Mouse (Mus musculus) midbrain, postnatal 0 days (tissue): ENCODE data around the gene Nup50. TPM values are rescaled to one million over a fixed set of nuclear protein-coding genes. Genes with fewer than 3 reads are reported as not detected.

Experiments
- ATAC-seq: fragments of 200-750 bp; cut with Nextera tagmentation; 2 replicates; pipeline ENCODE4 v1.8.0; 2017; ENCODE audit warnings: moderate number of reproducible peaks, mild to moderate bottlenecking, moderate TSS enrichment, moderate library complexity; ENCODE audit not compliant: low FRiP score
- DNase-seq: peaks from one replicate; pipeline ENCODE4 v3.0.0-alpha.2; 2015; ENCODE audit warnings: low spot score
- H3K27ac ChIP-seq: fragments of 300-500 bp; sonication (generic); 2 replicates; pipeline ENCODE4 v1.5.1; 2014; ENCODE audit warnings: low read depth, mild to moderate bottlenecking, low read length, mixed read lengths
- H3K27me3 ChIP-seq: fragments of 300-500 bp; sonication (generic); 2 replicates; pipeline ENCODE4 v1.6.1; 2014; ENCODE audit warnings: low read length, control low read depth, mixed read lengths; ENCODE audit not compliant: insufficient read depth
- H3K36me3 ChIP-seq: fragments of 300-500 bp; sonication (generic); 2 replicates; pipeline ENCODE4 v1.6.1; 2014; ENCODE audit warnings: low read length, control low read depth, mixed read lengths; ENCODE audit not compliant: insufficient read depth
- H3K4me1 ChIP-seq: fragments of 300-500 bp; sonication (generic); 2 replicates; pipeline ENCODE4 v1.6.1; 2014; ENCODE audit warnings: mild to moderate bottlenecking, control low read depth, antibody characterized with exemption, low read length, mixed read lengths; ENCODE audit not compliant: insufficient read depth
- H3K4me2 ChIP-seq: fragments of 300-500 bp; sonication (generic); 2 replicates; pipeline ENCODE4 v1.6.1; 2014; ENCODE audit warnings: low read depth, mild to moderate bottlenecking, low read length, mixed read lengths; ENCODE audit not compliant: poor library complexity, severe bottlenecking
- H3K4me3 ChIP-seq: fragments of 300-500 bp; sonication (generic); 2 replicates; pipeline ENCODE4 v1.5.1; 2014; ENCODE audit warnings: low read depth, mild to moderate bottlenecking, low read length, moderate library complexity
- H3K9ac ChIP-seq: fragments of 300-500 bp; sonication (generic); replicated peaks from 2 replicates; pipeline ENCODE4 v1.6.1; 2014; ENCODE audit warnings: mild to moderate bottlenecking, low read length, moderate library complexity, mixed read lengths; ENCODE audit not compliant: poor library complexity, severe bottlenecking
- H3K9me3 ChIP-seq: fragments of 300-500 bp; sonication (generic); 2 replicates; pipeline ENCODE4 v1.6.1; 2016; ENCODE audit warnings: low read length, control low read depth
- CTCF ChIP-seq: IDR thresholded peaks from 2 replicates; pipeline ENCODE4 v1.5.1; 2016; ENCODE audit warnings: antibody characterized with exemption, mild to moderate bottlenecking
- WGBS: fragments of 180-500 bp; shearing (Covaris S2); extraction: QIAGEN DNeasy Blood & Tissue Kit; methylation state at CpG from one replicate; pipeline ENCODE4 v1.1.7; 2014; 5-methylcytosine and 5-hydroxymethylcytosine counted together
- polyA plus RNA-seq: library from polyadenylated mRNA; unstranded; fragments of >200 nt; fragmentation: Nextera tagmentation; extraction: Ambion mirVana; gene quantifications from 2 replicates; pipeline ENCODE4 v1.2.1, GENCODE M21; 2015
- total RNA-seq: library from RNA; depleted of rRNA; stranded (reverse); fragments of >200 nt; gene quantifications from 2 replicates; pipeline ENCODE4 v1.2.3, GENCODE M21; 2014

The Nup50 gene
- total and polyA plus RNA-seq, 2 experiments from 2014 or later = 16.2 to 20.7 TPM

DNA sequence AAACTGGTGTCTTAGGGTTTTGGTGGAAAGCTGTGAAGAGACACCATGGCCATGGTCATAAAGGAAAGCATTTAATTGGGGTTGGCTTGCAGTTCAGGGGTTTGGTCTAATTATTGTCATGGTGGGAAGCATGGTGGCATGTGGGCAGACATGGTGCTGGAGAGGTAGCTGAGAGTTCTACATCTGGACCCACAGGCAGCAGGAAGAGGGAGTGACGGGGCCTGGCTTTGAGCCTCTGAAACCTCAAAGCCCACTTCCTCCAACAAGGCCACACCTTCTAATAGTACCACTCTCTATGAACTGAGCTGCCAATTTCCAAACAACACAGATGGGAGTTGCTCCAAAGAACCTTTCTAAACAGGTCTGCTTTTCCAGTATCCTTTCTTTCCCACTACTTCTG lies 26.5 kb upstream of the Nup50 start:
- Histone ChIP-seq H3K27me3 (peaks cover 1% of the 10 kb centered on the region), H3K4me1 (0 out of 2 replicates have a peak, but pooled peaks cover 5% of the 10 kb centered on the region), H3K9ac (no peak overlapping the region), H3K4me2 (no peak overlapping the region), H3K36me3 (no peaks in the 10 kb centered on the region), H3K27ac (no peak overlapping the region), H3K4me3 (no peak overlapping the region), H3K9me3 (no peaks in the 10 kb centered on the region)
- DNase-seq = no peak
- no peak for TF ChIP-seq CTCF
- 77% methylated on average over 1 of the region's 1 CpGs for WGBS
- no peak for ATAC-seq

DNA sequence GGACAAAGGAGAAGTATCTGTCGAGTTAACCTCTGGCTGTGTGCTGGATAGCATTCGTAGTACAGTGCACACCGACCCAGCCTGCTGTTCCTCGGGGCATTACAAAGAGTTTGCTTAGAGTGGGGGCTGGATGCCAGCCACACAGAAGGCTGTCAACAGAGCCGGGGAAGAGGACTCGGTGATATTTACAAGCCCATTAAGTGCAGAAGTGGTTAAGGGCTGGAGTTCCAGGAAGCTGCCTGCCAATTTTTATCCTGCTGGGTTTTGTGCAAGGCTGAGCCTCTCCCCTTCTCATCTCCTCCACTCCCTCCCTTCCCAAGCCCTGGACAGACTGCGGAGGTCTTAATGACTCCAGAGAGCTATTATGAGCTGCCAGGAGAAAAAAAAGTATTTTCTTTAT lies 25.1 kb upstream of the Nup50 start:
- no peak overlapping the region for H3K4me2 ChIP-seq
- H3K27ac ChIP-seq = no peak overlapping the region
- DNase-seq = peak; percentile 80
- 32% methylated on average over 7 of the region's 7 CpGs for WGBS
- 0 out of 2 replicates have a peak, but pooled peaks cover 5% of the 10 kb centered on the region for H3K4me1 ChIP-seq
- no peak for ATAC-seq
- 0 out of 2 replicates have a peak overlapping the region, but pooled peaks have one; percentile 24 for H3K9ac ChIP-seq
- peaks cover 5% of the 10 kb centered on the region for H3K27me3 ChIP-seq
- no peaks in the 10 kb centered on the region for H3K36me3 ChIP-seq
- no peak overlapping the region for H3K4me3 ChIP-seq
- TF ChIP-seq CTCF = no peak
- H3K9me3 ChIP-seq = no peaks in the 10 kb centered on the region

DNA sequence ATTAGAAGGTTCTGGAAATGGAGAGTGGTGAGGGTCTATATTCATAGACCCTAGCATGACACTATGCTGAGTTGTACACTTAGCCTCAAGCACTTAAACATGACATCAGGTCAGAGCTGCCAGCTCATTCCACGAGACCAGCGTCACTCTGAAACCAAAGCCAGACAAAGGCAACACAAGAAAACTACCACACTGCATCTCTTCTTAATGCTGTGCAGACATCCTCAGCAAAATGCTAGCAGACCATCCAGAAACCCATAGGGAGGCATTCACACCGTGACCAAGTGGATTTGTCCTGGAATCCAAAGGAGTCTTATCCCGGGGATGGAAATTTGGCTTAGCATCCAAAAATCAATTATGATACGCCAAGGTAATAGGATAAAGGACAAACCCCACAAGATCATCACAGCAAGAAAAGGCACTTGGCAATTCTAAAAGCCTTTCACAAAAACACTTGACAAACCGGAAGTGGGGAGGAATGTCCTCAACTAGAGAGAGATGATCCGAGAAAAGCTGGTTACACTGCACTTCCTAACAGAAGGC lies 19.3 kb upstream of the Nup50 start:
- 23% methylated on average over 7 of the region's 7 CpGs for WGBS
- H3K27me3 ChIP-seq = peaks cover 15% of the 10 kb centered on the region
- no peak overlapping the region for H3K9ac ChIP-seq
- DNase-seq = peak; percentile 42
- H3K4me1 ChIP-seq = no peaks in the 10 kb centered on the region
- no peak overlapping the region for H3K27ac ChIP-seq
- no peaks in the 10 kb centered on the region for H3K36me3 ChIP-seq
- no peak for ATAC-seq
- no peak for TF ChIP-seq CTCF
- H3K4me3 ChIP-seq = no peak overlapping the region
- H3K9me3 ChIP-seq = no peaks in the 10 kb centered on the region
- no peak overlapping the region for H3K4me2 ChIP-seq

DNA sequence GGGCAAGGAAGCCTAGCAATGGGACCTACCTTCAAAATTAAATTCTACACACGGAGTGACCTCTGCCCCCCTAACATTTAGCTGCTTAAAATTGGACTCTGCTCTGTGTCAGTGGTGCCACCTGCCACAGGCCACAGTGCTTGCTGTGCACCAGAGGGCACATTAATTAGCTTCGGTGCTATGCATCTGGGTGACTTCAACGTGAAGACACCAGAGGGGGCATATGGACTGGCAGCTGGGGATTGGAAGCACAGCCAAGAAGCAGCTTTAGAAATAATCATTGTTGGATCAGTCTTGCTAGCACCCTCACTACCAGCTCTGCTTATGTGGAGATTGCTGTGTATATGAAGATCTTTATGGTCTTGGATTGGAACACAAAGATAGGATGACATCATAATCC lies 10.0 kb upstream of the Nup50 start:
- Histone ChIP-seq H3K9ac (no peak overlapping the region), H3K4me1 (no peaks in the 10 kb centered on the region), H3K4me2 (no peak overlapping the region), H3K27ac (no peak overlapping the region), H3K9me3 (peaks cover 6% of the 10 kb centered on the region; the same call in 1 of the 2 replicates), H3K27me3 (no peaks in the 10 kb centered on the region), H3K4me3 (no peak overlapping the region), H3K36me3 (no peaks in the 10 kb centered on the region)
- TF ChIP-seq CTCF = no peak
- 83% methylated on average over 3 of the region's 3 CpGs for WGBS
- no peak for ATAC-seq
- peak; percentile 31 for DNase-seq

DNA sequence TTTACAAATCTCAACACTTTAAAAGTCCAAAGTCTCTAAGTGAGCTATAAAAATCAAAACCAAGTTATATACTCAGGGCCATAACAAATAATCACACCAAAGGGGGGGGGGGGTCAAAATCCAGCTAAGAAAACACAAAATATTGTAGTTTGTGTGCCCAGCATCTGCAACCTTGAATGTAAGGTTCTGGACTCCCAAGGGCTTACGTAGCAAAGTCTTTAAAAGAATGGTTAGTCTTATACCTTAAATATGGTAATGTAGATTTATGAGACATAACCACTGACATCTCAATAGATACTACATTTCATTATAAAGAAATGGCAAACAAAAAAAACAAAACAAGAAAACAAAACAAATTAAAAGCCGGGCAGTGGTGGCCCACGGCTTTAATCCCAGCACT lies 3.3 kb upstream of the Nup50 start, which contains the start of gene Gm29666:
TSS of gene Gm29666 (minus strand) at position 101 of the 400 bp plus-strand sequence.
- no peaks in the 10 kb centered on the region for H3K9me3 ChIP-seq
- H3K4me1 ChIP-seq = no peaks in the 10 kb centered on the region
- DNase-seq (no peak), ATAC-seq (no peak)
- H3K27me3 ChIP-seq = no peaks in the 10 kb centered on the region
- no peak within 1 kb of the TSS for H3K9ac ChIP-seq
- H3K27ac ChIP-seq = no peak within 1 kb of the TSS
- TF ChIP-seq CTCF = no peak
- H3K4me2 ChIP-seq = no peak within 1 kb of the TSS
- H3K36me3 ChIP-seq = no peaks in the 10 kb centered on the region
- 90% methylated on average over 3 of the region's 3 CpGs for WGBS
- H3K4me3 ChIP-seq = no peak within 1 kb of the TSS

DNA sequence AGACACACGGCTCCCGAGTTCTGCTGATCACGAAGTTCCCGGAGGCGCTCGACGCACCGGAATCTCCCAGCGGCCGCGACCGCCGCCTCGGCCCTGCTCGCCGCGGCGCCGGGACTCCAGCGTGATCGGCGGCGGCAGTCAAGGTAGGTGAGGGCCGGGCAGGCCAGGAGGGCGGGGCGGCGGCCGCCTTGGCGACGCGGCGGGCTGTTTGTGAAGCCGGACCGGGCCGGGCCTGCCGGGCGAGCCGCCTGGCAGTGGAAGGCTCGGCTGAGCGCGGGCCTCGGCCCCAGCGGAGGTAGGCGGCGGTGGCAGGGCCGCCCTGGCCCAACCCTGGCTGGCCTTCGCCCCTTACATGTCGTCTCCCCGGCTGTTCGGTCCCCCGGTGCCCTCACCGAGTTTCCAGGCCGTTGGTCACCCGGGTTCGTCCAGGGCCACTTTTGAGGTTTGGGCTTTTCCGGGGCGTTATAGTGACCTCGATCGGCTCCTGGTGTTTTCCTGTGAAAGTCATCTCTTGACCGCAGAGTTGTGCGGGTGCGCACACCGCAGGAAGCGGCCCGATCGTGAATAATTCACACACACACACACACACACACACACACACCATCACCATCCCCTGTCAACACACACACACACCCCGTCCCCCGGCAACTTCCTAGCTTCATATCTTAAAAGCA lies 434 bp downstream of the Nup50 start:
- Histone ChIP-seq H3K36me3 (peaks cover 11% of the 10 kb centered on the region; the same call in 1 of the 2 replicates), H3K4me3 (peak overlapping the region; percentile 98), H3K4me2 (peak overlapping the region; percentile 64), H3K27me3 (no peaks in the 10 kb centered on the region), H3K9me3 (no peaks in the 10 kb centered on the region), H3K4me1 (no peaks in the 10 kb centered on the region), H3K27ac (peak overlapping the region; percentile 95), H3K9ac (peak overlapping the region; percentile 89)
- ATAC-seq = peak; percentile 57
- under 1% methylated on average over 67 of the region's 68 CpGs for WGBS
- DNase-seq = no peak
- no peak for TF ChIP-seq CTCF
